Mouse (Mus musculus) lung, postnatal 14 days (tissue): ENCODE results near the gene Tenm2.
A peak's percentile ranks its signal among the peaks of the same experiment; 100 is the strongest.

Experiments used
- DNase-seq: peaks from one replicate; pipeline ENCODE4 v3.0.0; 2021

Gene Tenm2

GRCm38 (mm10) chr11:36557316-36557715 lies 678.4 kb downstream of the Tenm2 start:
- DNase-seq, result no peak

DNA sequence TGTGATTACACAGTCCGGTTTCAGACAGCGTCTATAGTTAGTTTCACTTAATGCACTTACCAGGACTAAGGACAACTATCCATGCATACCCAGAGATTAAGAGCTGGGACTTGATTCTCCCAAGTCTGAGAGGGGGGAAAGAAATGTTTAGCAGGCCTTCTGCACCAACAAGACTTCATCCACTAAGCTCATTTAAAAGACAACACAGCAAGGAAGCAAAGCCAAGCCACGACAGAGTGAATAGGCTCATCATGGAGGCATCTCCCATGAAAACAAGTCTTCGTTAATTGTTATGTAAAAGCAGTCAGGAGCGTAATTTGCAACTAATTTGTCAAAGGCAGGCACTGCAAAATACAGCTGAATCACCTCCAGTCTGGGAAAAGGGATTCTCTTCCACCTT lies 682.5 kb downstream of the Tenm2 start:
- no peak for DNase-seq

DNA sequence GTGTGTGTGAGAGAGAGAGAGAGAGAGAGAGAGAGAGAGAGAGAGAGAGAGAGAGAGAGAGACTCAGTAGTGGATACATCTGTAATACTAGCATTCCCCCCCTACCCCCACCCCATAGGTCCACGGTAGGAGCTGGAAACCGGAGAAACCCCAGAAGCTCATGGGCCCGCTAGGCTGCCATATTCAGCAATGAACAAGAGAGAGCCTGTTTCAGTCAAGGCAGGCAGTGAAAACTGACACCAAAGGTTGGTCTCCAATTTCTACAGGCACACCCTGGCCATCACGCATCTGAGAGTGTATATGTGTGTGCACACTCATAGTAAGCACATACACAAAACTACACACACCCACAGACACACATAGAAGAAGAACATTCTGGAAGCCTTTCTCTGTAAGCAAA lies 685.1 kb downstream of the Tenm2 start:
- no peak for DNase-seq

DNA sequence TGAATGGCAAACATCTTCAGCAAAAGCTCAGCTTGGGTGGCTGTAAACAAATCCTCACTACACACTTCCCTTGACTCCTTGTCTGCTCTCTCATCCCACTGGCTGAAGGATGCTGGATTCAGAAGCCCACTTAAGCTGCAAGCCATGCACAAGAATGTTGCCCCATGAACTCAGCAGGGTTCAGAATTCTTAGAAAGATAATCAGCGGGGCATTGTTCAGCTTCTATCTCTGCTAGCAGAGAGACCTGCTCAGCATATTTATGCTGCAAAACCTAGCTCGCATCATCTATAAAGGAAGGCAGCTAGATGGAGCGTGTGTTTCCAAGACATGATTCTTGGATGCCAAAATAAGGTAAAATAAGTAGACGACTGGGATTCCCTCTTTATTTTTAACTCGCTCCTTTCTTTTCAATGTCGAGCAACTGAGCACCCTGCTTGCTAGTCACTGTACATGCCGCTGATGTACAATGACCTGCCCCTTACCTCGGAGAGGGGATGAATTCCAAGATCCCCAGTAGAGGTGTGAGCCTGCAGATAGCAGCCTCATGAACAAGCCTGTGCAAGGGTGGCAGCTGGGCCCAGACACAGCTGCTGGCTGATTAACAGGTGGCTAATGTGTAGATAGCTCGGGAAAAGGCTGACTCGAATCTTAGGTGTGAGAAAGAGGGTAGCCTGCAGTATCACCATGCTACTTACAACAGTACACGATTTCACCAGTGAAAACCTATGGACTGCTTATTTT lies 686.2 kb downstream of the Tenm2 start:
- DNase-seq, result no peak

DNA sequence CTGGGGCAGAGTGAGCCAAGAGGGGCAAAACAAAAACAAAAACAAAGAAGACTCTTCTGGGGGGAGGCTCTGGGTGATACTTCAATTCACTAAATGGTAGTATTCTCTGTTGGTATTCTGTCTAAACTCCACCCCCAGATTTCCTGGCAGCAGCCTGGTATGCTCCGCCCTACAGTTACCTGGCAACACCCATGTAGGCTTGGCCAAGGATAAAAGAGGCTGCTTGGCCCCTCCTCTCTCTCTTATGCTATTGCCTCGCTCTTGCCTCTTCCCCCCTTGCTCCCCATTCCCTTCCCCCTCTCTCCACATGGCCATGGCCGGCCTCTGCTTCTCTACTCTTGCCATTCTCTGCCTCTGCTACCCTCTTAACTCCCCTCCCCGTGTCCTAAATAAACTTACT lies 687.6 kb downstream of the Tenm2 start:
- no peak for DNase-seq

GRCm38 (mm10) chr11:36538144-36538543 lies 697.6 kb downstream of the Tenm2 start:
- no peak for DNase-seq

DNA sequence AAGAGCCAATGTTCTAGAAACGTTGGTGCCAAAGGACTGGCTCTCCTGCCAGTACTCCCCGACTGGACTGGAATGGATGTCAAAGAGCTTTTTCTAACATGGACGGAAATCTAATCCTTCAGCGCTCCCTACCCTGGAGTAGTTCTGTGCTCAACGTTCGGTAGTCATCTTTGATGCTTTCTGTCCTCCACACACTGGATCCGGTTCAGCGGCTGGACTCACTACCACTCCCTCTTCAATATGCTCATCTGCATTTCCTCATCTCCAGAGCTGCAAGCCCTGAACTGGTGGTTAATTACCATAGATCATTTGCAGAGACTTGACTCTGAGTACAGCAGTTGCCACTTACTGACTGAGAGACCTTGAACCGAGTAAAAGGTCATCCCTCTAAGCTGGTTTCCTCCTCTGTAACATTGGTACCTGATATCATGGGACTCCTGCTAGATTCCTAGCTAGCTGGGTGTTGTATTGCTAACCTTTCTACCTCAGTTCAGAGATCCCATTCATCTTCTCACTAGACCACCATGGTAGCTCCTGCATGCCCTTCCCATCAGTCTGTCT lies 698.1 kb downstream of the Tenm2 start:
- no peak for DNase-seq

DNA sequence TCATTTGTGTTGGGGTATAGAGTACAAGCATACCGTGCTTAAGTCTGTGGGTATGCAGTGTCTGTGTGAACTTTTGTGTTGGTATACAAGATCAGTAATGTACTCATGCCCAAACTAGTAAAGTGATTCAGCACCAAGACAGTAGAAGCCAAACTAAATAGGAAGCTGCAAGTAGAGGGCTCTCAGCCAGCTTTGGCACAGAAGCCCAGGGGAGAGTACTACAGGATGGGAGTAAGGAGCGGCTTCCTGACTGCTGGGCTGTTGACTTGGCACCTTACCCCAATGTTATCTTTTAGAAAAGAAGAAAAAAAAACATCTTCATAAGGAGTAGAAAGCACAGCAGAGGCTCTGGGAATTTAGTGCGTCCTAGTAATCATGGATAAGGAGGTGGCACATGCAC lies 700.2 kb downstream of the Tenm2 start:
- peak; percentile 11 for DNase-seq

DNA sequence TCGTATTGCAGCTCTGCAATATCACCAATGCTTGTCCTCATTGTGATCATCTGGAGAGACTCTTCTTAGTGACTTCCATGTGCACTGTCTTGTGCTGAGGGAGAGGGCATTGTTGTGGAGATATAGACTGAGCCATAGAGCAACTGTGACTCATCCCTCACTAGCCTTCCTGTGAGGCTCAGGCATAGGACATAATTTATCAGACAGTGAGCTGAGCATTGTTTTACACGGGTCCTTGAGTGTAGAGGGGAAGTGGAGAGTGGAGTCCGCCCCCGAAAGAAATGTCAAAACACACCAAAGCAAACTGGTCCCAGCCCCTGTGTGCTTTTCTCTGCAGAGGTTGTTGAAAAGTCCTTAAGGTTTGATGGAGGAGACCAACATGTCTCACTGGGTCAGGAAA lies 704.1 kb downstream of the Tenm2 start:
- DNase-seq, result no peak

DNA sequence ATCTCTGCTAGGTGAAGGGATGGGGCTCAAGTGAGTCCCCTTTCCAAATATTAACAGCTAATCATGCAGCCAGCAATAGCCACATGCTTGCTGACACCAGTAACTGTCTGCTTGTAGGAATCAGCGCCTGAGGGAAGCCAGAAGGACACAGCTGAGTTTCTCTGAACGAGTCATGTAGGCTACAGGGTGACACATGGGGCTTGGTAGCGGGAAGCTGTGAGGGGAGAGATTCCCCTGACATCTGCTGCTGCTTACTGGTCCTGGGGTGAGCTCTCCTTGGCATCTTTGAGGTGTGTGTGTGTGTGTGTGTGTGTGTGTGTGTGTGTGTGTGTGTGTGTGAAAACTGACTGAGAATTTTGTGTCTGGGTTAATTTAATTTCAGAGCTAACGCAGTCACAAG lies 708.3 kb downstream of the Tenm2 start:
- no peak for DNase-seq

DNA sequence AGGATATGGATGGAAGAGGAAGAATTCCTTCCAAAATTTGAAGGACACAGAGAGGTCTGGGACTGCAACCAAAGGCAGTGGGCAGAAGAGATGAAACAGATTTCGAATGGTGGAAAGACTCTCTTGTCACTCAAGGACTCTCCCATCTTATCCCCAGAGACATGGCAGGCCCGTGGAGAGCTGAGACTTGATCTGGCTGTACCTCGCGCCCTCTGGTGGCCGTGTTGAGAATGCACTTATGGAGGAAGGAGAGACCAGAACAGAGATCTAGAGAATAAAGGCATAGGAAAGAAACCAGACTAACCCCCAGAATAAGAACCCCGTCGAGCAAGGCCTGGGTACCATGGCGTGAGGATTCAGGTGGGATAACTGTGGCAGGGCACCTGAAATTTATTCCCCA lies 709.4 kb downstream of the Tenm2 start:
- DNase-seq, result peak; percentile 76

DNA sequence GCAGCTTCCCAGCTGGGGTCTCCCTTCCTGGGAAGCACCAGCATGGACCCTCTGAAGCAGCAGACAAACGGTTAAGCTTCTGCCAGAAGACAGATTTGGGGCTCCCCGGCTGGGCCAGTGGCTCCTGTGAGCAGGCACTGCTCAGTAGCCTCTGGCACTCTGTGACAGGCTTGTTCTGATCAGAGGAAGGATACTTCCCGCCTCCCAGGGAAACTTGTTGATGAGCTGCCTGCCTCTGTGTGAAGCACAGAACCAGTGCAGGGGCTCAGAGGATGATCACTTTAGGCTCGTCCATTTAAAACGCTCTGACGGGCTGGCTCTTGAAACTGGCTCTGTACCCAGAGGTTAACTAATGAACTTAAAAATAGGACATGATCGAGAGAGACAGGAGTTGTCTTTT lies 723.3 kb downstream of the Tenm2 start:
- no peak for DNase-seq

GRCm38 (mm10) chr11:36508312-36508711 lies 727.5 kb downstream of the Tenm2 start:
- no peak for DNase-seq

- no peak for DNase-seq
These were observed 740.7 kb downstream of the Tenm2 start for GRCm38 (mm10) chr11:36494898-36495548.

DNA sequence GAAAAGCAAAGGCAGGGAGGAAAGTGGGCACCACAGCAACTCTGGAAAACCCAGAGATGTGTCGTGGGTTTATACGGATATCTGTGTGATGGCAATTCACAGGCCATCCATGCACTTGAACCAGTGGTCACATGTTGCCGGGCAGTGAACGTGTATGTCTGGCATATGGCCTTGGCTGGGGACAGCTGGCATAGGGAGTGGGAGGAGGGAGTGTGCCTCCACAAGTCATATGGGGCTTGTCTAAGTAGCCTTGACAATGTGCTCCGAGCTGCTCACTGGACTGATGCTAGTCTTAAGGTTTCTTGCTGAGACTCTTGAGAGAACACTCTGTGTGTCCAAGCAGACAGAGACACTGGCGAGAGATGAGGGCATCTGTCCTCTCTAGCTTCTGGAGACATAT lies 743.5 kb downstream of the Tenm2 start:
- no peak for DNase-seq

GRCm38 (mm10) chr11:36490085-36490484 lies 745.7 kb downstream of the Tenm2 start:
- DNase-seq, result no peak

GRCm38 (mm10) chr11:36488666-36489065 lies 747.1 kb downstream of the Tenm2 start:
- DNase-seq, result no peak

DNA sequence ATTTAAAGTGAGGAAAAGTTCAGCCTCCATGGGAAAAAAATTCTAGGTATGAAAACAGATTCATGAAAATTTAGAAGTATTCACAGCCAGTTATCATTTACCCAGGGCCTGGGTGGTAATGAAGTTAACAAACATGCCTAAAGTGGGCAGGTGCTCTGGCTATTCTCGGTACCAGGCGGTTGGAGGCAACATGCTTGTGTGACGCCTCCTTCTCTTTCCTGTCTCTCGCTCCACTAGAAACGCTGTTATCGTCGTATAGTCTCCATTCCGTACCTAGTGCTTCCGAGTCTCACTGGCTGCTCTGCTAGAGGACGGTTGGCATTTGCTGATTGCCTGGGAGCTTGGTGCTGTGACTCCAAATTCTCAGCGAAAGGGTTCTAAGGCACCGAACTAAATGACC lies 749.7 kb downstream of the Tenm2 start:
- no peak for DNase-seq

- DNase-seq, result no peak
These were observed 751.2 kb downstream of the Tenm2 start for GRCm38 (mm10) chr11:36484466-36485069.

DNA sequence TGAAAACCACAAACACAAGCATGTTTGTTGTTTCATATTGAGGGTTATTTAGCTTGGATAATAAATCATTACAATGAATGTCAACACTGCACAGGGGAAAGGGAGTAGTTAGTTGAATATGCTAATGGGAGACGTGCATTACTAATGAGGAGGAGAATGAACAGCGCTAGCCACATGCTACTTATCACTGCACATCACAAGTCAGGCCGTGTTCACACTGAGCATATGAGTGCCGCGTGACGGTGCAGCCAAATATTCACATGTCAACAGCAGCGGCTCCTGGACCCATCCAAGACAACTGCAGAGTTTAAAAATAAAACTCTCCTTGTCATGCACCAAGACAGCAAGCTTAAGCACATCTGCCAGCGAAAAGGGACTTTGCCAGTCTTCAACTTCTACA lies 753.6 kb downstream of the Tenm2 start:
- peak; percentile 3 for DNase-seq

DNA sequence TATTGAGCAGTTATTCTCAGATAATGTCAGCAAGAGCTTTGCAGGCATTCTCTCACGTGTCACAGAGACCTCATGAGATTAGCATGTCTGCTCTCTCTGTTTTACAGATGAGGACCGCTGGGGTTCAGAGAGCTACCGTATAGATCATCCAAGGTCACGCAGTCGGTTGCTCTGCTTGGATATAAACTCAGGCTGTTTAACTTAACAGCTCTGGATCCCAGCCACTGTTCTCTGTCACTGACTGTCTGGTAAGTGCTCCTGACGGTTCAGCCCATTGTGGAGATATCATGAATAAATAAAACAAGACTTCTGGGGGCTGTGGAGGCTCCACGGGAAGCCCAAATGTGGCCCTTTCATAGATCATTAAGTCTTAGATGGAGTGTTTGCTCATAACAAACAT lies 754.2 kb downstream of the Tenm2 start:
- no peak for DNase-seq

GRCm38 (mm10) chr11:36481086-36481485 lies 754.7 kb downstream of the Tenm2 start:
- no peak for DNase-seq

- no peak for DNase-seq
These were observed 765.8 kb downstream of the Tenm2 start for GRCm38 (mm10) chr11:36469811-36470551.
